Comparison of ENCODE assay signal across 10 mouse cellular contexts in the genomic region with DNA sequence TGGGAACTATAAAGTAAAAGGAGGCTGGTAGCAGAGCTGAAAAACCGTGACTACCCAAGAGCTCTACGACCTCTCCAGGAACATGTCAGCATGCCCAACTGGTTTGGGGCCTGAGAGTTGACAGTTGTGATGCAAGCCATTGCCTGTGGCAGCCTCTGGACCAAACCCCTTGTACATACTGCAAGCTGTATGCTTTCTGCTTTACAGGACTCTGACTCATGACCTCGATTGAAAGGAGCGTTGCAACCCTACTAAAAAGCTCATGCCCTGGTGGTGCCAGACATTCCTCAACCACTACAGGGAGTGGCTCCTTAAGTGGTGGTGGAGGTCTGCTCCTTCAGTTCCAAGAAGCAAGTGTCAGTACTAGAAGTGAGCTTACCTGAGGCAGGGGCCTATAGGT. TPM values are rescaled to one million over a fixed set of nuclear protein-coding genes. Genes with fewer than 3 reads are reported as not detected.
DNase-seq lines count a peak whose midpoint lies in the region; ATAC-seq and TF ChIP-seq lines count a peak whose summit lies in the region.
"Had no signal": no experiment of that assay in that cellular context is flagged by ENCODE, and none has a peak within 500 bp of the region (broad histone marks: within the 10 kb centered on the region; RNA-seq: fewer than 3 reads in every experiment).

No protein-coding gene starts in this region.

- no peaks in the 10 kb centered on the region for H3K27me3 ChIP-seq in lung, embryonic 14.5 days (ENCODE audit: insufficient read depth, low read length)
- no peaks in the 10 kb centered on the region for H3K27me3 ChIP-seq in hindbrain, embryonic 11.5 days (ENCODE audit: control insufficient read depth, insufficient read depth, low read length)
- no peaks in the 10 kb centered on the region for H3K27me3 ChIP-seq in myocyte (ENCODE audit: control insufficient read depth, insufficient read depth, insufficient read length)

- no peak overlapping the region for H3K9ac ChIP-seq in lung, embryonic 14.5 days
- no peak overlapping the region for H3K9ac ChIP-seq in hindbrain, embryonic 11.5 days (ENCODE audit: low read depth, low read length)

- H3K27ac ChIP-seq in lung, embryonic 14.5 days (ENCODE audit: low read depth): peak overlapping the region; percentile 69
- 0 out of 2 replicates have a peak overlapping the region, but pooled peaks have one; percentile 27 for H3K27ac ChIP-seq in hindbrain, embryonic 11.5 days (ENCODE audit: low read depth, low read length)

- H3K4me1 ChIP-seq in lung, embryonic 14.5 days (ENCODE audit: insufficient read depth): peaks cover 6% of the 10 kb centered on the region; the same call in 1 of the 2 replicates
- H3K4me1 ChIP-seq in hindbrain, embryonic 11.5 days (replicated peaks; ENCODE audit: control insufficient read depth, insufficient read depth, low read length): 0 out of 2 replicates have a peak, but pooled peaks cover 3% of the 10 kb centered on the region

- H3ac ChIP-seq in myocyte (ENCODE audit: control insufficient read depth, insufficient read length): no peak overlapping the region

- no peaks in the 10 kb centered on the region for H3K36me3 ChIP-seq in lung, embryonic 14.5 days (ENCODE audit: insufficient read depth)
- H3K36me3 ChIP-seq in hindbrain, embryonic 11.5 days (ENCODE audit: control insufficient read depth, insufficient read depth, low read length): no peaks in the 10 kb centered on the region
- H3K36me3 ChIP-seq in myocyte (ENCODE audit: control insufficient read depth, insufficient read depth): no peaks in the 10 kb centered on the region

- no peak for TF ChIP-seq CTCF in lung, embryonic 14.5 days (IDR thresholded peaks at IDR 0.05; ENCODE audit: low read depth)

- H3K79me2 ChIP-seq in myocyte (ENCODE audit: control insufficient read depth, insufficient read depth): no peaks in the 10 kb centered on the region

- no peak overlapping the region for H3K4me3 ChIP-seq in lung, embryonic 14.5 days (ENCODE audit: low read depth, low read length)
- H3K4me3 ChIP-seq in hindbrain, embryonic 11.5 days (ENCODE audit: low read depth, low read length): no peak overlapping the region
- H3K4me3 ChIP-seq in myocyte: no peak overlapping the region

- ATAC-seq in lung, embryonic 14.5 days (ENCODE audit: insufficient read depth): peak; percentile 71
- peak; percentile 45; the same call in 1 of the 2 replicates for ATAC-seq in common myeloid progenitor, adult 5-6 weeks (replicated peaks; ENCODE audit: low read depth, poor library complexity, severe bottlenecking)
- peak; percentile 27; the same call in 1 of the 2 replicates for ATAC-seq in hindbrain, embryonic 11.5 days (ENCODE audit: low FRiP score)

- H3K9me3 ChIP-seq in lung, embryonic 14.5 days (ENCODE audit: low read depth, low read length): peaks cover 5% of the 10 kb centered on the region; the same call in 1 of the 2 replicates
- no peaks in the 10 kb centered on the region for H3K9me3 ChIP-seq in hindbrain, embryonic 11.5 days (ENCODE audit: control insufficient read depth, low read length)

- no peak overlapping the region for H3K4me2 ChIP-seq in lung, embryonic 14.5 days
- H3K4me2 ChIP-seq in hindbrain, embryonic 11.5 days (replicated peaks; ENCODE audit: low read depth, low read length): no peak overlapping the region
- peak overlapping the region; percentile 22 for H3K4me2 ChIP-seq in myocyte (ENCODE audit: low read depth)

- WGBS in lung, embryonic 14.5 days: 53% methylated on average over 4 of the region's 4 CpGs
- WGBS in hindbrain, embryonic 11.5 days: 63% methylated on average over 4 of the region's 4 CpGs

- no peak for TF ChIP-seq POLR2A in myocyte (IDR thresholded peaks at IDR 0.05; ENCODE audit: insufficient read length, low read depth)

- peak; percentile 32 for DNase-seq in lung, embryonic 14.5 days
- DNase-seq in lung, postnatal 4 days: no peak
- DNase-seq in hindbrain, embryonic 11.5 days (ENCODE audit: low spot score): no peak
- DNase-seq in spleen, postnatal 10 days (ENCODE audit: low spot score in 2 of 2): no peak
- no peak for DNase-seq in gastrocnemius, postnatal 10 days
- DNase-seq in layer of hippocampus, adult 18-20 months (ENCODE audit: low spot score in 2 of 2): no peak
- DNase-seq: cerebellum, adult 9-10 months; heart, adult 11 months had no signal

TF ChIP-seq in myocyte, 11 proteins besides CTCF, POLR2A, EP300 and RAD21:
- TF ChIP-seq REST (IDR thresholded peaks at IDR 0.05; ENCODE audit: insufficient read depth, insufficient read length) (no peak), TCF3 (IDR thresholded peaks at IDR 0.05; ENCODE audit: insufficient read length, low read depth) (no peak)

RNA-seq across cellular contexts. Expression of a gene that starts 15.8 kb away (rescaled TPM):
- polyA plus RNA-seq in lung, embryonic 14.5 days (2014; fragmentation: Nextera tagmentation; extraction: Ambion mirVana): 219 and 221 TPM in 2 replicates
- 90.3 and 94.5 TPM in 2 replicates for total RNA-seq in common myeloid progenitor, adult 5-6 weeks (2017)
- polyA plus RNA-seq in hindbrain, embryonic 11.5 days (2014; fragmentation: Nextera tagmentation; extraction: Ambion mirVana): 335 and 391 TPM in 2 replicates
- polyA plus RNA-seq in myocyte (2012; fragmentation: generic; extraction: Trizol): 73.0 TPM
- total RNA-seq in gastrocnemius, postnatal 10 days (2021): 10 to 100 TPM; 13.5 to 21.2 TPM
- total RNA-seq in layer of hippocampus, adult 18-20 months (2021): 1 to 10 TPM in 1 of 2 experiments, under 1 TPM in 1; 0.71 to 1.5 TPM

RNA-seq across cellular contexts. Expression of a gene that starts 42.2 kb away (rescaled TPM):
- 1.3 and 2.4 TPM in 2 replicates for polyA plus RNA-seq in lung, embryonic 14.5 days (2014; fragmentation: Nextera tagmentation; extraction: Ambion mirVana)
- 0.41 TPM in 1 of 2 replicates, not detected in the other for total RNA-seq in common myeloid progenitor, adult 5-6 weeks (2017)
- 0.88 and 1.2 TPM in 2 replicates for polyA plus RNA-seq in hindbrain, embryonic 11.5 days (2014; fragmentation: Nextera tagmentation; extraction: Ambion mirVana)
- polyA plus RNA-seq in myocyte (2012; fragmentation: generic; extraction: Trizol): 0.26 TPM
- 1 to 10 TPM; 7.4 to 8.3 TPM for total RNA-seq in gastrocnemius, postnatal 10 days (2021)
- 10 to 100 TPM; 30.2 to 35.4 TPM for total RNA-seq in layer of hippocampus, adult 18-20 months (2021)

Comparison
In these comparisons a context has a peak if more than half of its experiments do, and no peak if none do; other contexts are left out.
1. RNA of a gene that starts 15.8 kb away (total RNA-seq): 90.3 to 94.5 TPM in common myeloid progenitor, adult 5-6 weeks and 13.5 to 21.2 TPM in gastrocnemius, postnatal 10 days; 0.71 to 1.5 TPM in layer of hippocampus, adult 18-20 months; every median in the first group is over 4 times any median in the second.
2. Peak in every context shown above with its lines, with median percentiles within 50 percentile points of each other: ATAC-seq.